Mouse (Mus musculus): ENCODE data around the gene Nrxn1.

Nrxn1 gene

GRCm38 (mm10) chr17:91093042-91093080, at the start of gene Nrxn1:
TSS of gene Nrxn1 (minus strand) at chr17:91093071.
- no peak for DNase-seq (ENCODE audit: low read depth, low spot score)

- DNase-seq (ENCODE audit: low read depth, low spot score), result no peak
Measured at GRCm38 (mm10) chr17:91136859-91137258, 44.0 kb upstream of the Nrxn1 start.

DNA sequence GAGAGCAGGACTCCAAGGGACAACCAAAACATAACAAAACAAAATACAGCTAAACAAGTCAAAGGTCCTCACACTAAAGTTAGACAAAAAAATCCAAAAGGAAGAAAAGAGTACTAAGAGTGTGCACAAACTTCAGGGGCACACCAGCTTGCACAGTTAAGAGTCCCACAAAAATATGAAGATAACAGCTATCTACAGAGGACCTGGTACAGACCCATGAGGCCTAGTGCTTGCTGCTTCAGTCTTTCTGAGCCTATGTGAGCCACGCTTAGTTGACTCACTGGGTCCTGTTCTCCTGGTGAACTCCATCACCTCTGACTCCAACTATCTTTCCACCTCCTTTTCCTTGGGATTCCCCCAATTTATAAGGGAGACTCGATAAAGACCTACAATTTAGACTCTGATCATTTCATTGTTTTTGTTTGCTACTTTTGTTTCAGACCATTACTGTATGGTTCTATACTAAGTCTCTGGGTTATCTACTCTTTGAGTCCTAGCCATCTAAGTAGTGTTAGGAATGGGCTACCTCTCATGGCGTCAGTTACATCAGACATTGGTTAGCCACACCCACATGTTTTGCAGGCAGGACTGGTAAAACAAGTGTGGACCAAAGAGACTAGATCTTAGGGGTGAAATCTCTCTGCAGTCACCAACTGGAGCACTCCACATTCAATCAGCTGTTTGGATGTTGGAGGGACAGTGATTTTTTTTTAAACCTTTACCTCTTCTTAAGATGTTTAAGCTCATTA, 20.2 kb upstream of the Nrxn1 start:
- no peak for DNase-seq (ENCODE audit: low read depth, low spot score)

DNA sequence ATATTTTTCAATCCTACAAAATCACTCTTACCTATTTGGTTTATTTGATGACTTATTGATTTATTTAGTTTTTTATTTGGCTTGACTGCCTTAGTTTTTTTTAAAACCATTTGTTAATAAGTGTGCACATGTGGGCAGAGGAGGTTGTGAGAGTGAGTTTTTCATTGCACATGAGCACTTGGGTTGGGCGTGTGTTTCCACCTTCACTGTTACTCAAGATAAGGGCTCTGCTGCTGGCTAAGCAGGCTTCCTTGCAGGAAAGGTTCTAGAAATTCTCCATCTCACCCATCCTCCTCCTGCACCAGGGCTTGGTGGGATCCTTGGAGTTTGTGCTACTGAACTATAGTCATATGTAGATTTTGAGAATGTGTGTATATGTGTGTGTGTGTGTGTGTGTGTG, 19.2 kb upstream of the Nrxn1 start:
- DNase-seq (ENCODE audit: low read depth, low spot score), result no peak

DNA sequence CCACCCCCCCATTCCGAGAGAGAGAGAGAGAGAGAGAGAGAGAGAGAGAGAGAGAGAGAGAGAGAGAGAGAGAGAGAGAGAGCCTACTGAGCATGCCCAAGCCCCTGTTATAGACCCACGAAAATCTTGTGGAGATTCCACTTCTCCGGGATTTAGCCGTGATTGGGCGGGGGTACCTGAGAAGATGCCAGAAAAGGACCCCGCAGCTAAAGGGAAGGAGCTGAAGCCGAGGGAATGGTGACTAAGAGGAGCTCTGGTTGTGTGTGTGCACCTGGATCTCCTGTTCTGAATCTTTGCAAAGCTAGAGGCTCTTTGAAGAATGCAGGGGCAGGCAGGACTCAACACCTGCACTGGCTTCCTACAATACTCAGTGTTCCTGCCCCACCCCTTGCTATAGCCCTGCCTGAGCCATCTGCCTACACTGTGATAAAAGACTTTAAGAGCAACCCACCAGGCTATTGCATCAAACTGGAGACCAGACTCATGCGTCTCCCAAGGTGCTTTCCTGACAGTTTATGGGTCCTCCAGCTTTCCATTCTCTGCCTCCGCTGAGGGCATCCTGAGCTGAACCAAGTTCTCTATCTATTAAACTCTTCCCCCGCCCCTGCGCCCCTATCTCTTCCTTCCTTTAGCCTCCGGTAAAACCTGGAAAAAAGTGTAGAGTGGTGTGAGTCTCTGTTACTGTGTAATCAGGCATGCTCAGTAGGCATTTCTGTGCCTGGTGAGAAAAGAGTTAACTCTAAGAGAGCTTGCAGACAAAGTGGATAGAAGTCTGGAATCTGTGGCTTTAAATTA, 407 bp upstream of the Nrxn1 start:
- no peak for DNase-seq (ENCODE audit: low read depth, low spot score)

DNA sequence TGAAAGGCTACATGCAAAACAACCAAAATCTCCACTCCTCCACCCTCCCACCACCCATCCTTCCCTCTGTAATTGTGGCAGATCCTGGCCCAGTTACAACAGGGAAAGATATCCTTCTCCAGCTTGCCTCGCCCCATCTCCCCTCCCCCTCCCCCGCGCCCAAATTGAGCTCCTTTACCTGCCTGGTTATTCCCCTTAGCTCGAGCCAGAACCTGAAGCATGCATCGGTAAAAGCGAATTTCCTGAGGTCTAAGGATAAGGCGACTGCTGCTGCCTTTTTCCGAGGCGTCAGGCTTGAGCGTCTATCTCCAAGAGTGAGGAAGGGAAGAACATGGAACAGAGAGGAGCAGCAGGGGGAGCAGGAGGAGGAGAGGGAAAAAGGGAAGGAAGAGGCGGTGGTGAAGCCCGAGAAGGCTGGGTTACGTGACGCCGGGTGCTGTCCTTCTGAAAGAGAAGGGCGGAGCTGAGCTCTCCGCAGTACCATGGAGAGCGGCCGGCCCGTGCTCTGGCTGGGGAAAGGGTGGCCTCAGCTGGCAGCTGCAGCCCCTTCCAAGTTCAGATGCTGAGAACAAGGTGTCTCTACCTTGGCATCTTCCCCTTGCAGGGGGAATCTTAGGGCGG, 340 bp downstream of the Nrxn1 start:
- no peak for DNase-seq (ENCODE audit: low read depth, low spot score)

GRCm38 (mm10) chr17:91090631-91091030, 2.2 kb downstream of the Nrxn1 start:
- DNase-seq (ENCODE audit: low read depth, low spot score), result no peak

DNA sequence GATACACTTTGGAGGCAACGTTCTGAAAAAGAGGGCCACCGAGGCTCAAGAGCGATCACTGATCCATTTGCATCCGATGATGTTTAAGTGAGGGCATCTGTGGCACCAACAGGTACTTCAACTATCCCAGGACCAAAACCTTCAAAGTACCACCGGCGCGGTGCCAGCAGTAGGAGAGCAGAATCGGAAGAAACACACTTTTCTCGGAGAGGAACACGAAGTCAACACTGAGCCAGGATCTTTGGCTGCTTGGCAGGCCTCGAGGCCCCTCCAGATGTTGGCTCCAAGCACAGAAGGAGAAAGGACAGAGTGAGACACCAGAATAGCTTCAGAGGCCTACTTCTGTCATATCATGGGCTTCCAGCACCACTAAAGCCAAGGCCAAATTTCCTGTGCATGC, 3.9 kb downstream of the Nrxn1 start:
- DNase-seq (ENCODE audit: low read depth, low spot score), result no peak

- no peak for DNase-seq (ENCODE audit: low read depth, low spot score)
Measured at GRCm38 (mm10) chr17:91088037-91088715, 4.7 kb downstream of the Nrxn1 start.

DNA sequence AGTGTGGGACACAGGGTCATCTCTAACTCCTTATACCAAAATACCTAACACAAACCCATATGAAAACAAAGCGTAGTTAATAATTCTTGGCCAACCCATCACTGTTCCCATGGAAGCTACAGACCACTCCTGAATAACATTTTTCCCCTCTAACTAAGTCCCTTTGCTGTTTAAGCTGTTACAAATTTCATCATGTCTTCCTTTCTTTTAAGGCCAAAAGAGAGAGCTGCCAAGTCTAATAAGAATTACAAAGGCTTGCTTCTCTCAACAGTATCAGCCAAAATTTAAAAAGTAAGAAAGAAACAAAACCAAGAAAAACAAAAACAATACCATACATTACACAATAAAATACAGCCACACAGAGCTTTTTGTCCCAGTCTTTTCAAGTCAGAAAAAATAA, 6.5 kb downstream of the Nrxn1 start:
- no peak for DNase-seq (ENCODE audit: low read depth, low spot score)

DNA sequence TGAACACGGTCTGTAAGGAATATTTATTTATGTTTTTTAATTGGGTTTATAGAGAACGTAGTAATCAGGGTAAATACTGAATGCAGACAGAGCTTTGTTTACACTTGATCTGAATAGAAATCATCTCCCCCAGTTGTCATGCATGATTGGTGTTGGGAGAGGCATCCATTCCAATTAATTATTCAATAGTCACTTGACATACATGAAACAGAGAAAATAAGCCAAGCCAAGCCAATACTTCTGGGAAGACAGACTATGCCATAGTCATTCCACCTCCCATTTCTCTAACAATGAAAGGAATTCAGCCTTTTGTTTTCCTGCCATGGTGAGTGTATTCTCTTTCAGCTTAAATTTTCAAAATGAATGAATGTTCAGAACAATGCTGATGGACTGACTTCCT, 7.5 kb downstream of the Nrxn1 start:
- no peak for DNase-seq (ENCODE audit: low read depth, low spot score)

DNA sequence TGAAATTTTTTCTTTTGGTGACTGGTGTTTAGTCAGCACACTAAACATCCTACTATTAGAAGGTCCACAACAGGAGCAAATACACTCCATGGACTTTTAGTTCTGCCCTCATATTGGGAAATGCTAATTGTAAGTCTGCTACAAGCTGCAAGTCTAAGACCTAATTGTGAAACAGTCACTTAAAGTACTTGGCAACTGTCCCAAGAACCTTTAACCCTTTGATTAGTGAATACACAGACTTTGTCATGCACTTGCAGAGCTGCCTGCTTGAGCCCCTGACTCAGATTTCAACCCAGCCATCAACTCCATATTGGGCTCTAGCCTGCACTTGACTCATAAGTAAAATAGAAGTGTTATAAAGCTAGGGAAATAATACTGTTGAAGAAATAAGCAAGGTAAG, 13.8 kb downstream of the Nrxn1 start:
- no peak for DNase-seq (ENCODE audit: low read depth, low spot score)

- DNase-seq (ENCODE audit: low read depth, low spot score), result no peak
Measured at GRCm38 (mm10) chr17:91074780-91075179, 18.1 kb downstream of the Nrxn1 start.

- no peak for DNase-seq (ENCODE audit: low read depth, low spot score)
Measured at GRCm38 (mm10) chr17:91033466-91033865, 59.4 kb downstream of the Nrxn1 start.

DNA sequence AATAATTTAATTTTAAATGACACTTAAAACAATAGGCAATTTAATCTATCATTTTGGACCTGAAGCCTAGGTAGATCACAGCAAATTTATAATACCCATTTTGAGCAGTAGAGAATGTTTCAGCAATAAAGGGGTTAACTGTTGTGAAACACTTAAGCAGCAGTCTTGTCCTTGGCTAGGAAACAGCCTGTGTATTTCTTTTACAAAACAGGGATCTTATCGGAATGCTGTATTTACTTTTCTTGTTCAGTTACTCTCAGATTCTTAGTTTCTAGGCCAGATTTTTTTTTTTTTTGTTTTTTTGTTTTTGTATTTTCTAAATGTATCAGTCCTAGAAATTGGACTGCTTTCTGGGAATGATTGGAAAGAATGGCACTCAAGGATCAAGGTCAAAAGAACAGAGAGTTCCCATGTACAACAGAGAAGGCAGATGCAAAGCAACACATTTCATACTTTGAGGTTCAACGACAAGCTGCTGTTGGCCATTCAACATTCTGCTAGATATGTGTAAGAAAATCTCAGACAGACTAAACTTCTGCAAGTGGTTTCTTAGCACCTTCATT, 67.7 kb downstream of the Nrxn1 start:
- DNase-seq (ENCODE audit: low read depth, low spot score), result no peak

DNA sequence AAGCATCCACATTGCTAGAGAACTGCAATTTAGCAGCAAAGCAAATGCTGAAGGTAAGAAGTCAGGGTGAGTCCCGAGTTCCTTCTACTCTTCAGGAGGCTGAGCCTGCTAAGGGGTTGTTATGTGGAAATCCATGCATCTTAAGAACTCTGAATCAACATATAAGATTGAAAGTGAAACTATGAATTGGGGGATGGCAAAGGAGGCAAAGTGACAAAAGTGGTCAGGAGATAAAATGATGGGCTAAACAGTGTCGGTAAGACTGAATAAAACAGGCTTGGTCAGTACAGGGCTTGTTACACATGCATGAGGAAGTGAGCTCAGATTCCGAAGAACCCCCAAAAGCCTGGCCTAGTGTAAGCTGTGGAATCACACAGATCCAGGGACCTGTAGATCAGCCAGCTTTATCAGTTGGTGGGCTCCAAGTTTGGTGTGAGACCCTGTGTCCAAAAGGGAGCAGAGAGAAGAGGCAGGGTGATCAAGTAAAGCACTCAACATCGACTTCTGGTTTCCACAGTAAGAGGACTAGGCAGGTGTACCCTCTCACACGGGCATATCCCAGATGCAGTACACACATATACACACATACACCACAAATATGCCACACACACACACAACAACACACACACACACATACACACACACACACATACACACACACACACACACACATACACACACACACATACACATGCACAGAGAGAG, 85.3 kb downstream of the Nrxn1 start:
- no peak for DNase-seq (ENCODE audit: low read depth, low spot score)

DNA sequence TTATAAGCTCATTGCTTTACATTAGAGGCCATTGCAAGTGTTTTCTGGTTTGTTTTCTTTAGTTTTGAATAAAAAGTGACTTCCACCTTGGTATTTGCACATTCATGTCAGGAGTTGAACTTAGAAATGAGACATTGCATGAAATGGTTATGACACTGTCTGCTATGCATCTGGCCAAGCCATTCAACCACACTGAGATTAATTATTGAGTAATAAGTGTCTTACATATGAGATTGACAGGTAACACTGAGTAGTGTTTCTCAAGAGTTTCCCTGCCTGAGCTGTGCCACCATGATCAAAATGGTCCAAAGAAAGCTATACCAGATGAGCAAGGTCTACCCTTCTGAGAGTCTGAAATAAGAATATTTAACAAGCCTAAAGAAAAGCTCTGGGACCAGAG, 92.5 kb downstream of the Nrxn1 start:
- no peak for DNase-seq (ENCODE audit: low read depth, low spot score)

DNA sequence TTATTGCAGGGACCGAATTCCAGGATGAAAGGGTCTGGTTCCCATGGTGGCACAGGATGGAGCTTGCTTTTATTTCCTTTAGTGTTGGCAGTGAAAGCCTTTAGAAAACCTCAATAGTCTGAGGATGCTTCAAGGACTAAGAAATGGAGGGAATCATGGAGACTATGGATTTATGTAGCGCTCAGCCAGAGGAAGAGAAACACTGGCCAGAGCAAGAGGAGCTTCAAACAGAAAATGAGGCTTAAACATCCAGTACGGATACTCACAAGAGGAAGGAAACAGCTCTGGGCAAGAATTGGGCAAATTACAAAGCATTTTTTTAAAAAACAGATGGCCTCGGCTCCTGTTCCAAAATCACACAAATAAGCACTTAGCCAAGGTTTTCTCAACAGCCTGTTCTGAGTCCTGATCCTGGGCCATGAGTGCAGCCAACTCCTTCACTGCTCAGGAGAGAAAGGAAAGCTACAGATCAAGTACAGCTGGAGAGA, 93.2 kb downstream of the Nrxn1 start:
- DNase-seq (ENCODE audit: low read depth, low spot score), result no peak

DNA sequence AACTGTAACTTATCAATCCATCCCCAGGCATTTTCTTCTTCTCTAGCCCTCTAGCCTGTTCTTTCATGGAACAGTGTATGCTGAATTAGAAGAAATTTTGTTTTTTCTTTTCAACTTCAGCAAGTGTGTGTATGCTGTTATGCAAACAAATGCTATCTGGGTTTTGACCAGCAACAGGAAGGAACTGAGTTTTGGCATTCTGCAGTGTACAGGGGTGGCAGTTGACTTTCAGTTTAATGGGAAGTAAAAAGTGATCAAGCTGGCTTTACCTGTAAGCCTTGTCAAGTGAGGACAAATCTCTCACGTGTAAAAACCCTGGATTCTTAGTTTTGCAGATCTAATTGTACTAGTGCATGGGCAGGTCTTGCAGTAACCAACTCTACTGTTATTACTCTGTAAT, 95.2 kb downstream of the Nrxn1 start:
- DNase-seq (ENCODE audit: low read depth, low spot score), result no peak

GRCm38 (mm10) chr17:90995436-90995835, 97.4 kb downstream of the Nrxn1 start:
- no peak for DNase-seq (ENCODE audit: low read depth, low spot score)

DNA sequence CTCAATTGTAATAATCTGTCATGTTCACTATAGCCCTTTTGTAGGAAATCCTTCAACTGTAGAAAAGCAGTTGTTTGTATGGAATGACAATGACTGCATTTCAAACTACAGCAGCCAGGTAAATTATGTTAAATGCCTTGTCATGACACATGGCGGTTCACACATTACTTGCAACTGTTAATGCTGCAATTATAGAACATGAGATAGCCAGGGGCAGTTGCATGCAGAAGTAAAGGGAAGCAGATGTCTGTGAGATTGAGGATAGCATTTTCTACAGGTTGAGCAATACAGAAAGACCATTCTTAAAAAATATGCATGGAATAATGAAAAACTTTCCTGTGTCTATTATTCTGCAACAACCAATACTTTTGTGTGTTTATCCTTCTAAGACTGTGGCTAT, 98.6 kb downstream of the Nrxn1 start:
- no peak for DNase-seq (ENCODE audit: low read depth, low spot score)

GRCm38 (mm10) chr17:90990747-90991146, 102.1 kb downstream of the Nrxn1 start:
- DNase-seq (ENCODE audit: low read depth, low spot score), result no peak
